Mouse (Mus musculus) embryonic facial prominence, embryonic 11.5 days (tissue): ENCODE measurements around the gene Galnt7. TPM values are rescaled to one million over a fixed set of nuclear protein-coding genes. Genes with fewer than 3 reads are reported as not detected.

Source experiments
- ATAC-seq: fragments of 200-750 bp; cut with Nextera tagmentation; replicated peaks from 2 replicates; pipeline ENCODE4 v1.8.0; 2017; ENCODE audit warnings: low read depth; ENCODE audit not compliant: insufficient number of reproducible peaks, low FRiP score, low TSS enrichment
- DNase-seq: peaks from one replicate; pipeline ENCODE4 v3.0.0-alpha.2; 2015; ENCODE audit warnings: low spot score
- H3K27ac ChIP-seq: fragments of 300-500 bp; sonication (generic); replicated peaks from 2 replicates; pipeline ENCODE4 v1.5.1; 2014; ENCODE audit warnings: mild to moderate bottlenecking, low read depth, low read length, control low read depth
- H3K27me3 ChIP-seq: fragments of 300-500 bp; sonication (generic); 2 replicates; pipeline ENCODE4 v1.6.1; 2014; ENCODE audit warnings: mild to moderate bottlenecking, low read length, moderate library complexity, mixed read lengths; ENCODE audit not compliant: control insufficient read depth, insufficient read depth
- H3K36me3 ChIP-seq: fragments of 300-500 bp; sonication (generic); replicated peaks from 2 replicates; pipeline ENCODE4 v1.6.1; 2014; ENCODE audit warnings: low read depth, mild to moderate bottlenecking, low read length, moderate library complexity, mixed read lengths; ENCODE audit not compliant: control insufficient read depth, insufficient read depth
- H3K4me1 ChIP-seq: fragments of 300-500 bp; sonication (generic); 2 replicates; pipeline ENCODE4 v1.6.1; 2014; ENCODE audit warnings: low read length, mixed read lengths; ENCODE audit not compliant: control insufficient read depth, insufficient read depth
- H3K4me2 ChIP-seq: fragments of 300-500 bp; sonication (generic); 2 replicates; pipeline ENCODE4 v1.6.1; 2014; ENCODE audit warnings: low read depth, mild to moderate bottlenecking, control low read depth, low read length, moderate library complexity
- H3K4me3 ChIP-seq: fragments of 300-500 bp; sonication (generic); 2 replicates; pipeline ENCODE4 v1.5.1; 2014; ENCODE audit warnings: low read depth, low read length, control low read depth
- H3K9ac ChIP-seq: fragments of 300-500 bp; sonication (generic); replicated peaks from 2 replicates; pipeline ENCODE4 v1.6.1; 2014; ENCODE audit warnings: mild to moderate bottlenecking, control low read depth, low read length
- H3K9me3 ChIP-seq: fragments of 300-500 bp; sonication (generic); replicated peaks from 2 replicates; pipeline ENCODE4 v1.6.1; 2016; ENCODE audit warnings: mild to moderate bottlenecking, low read length, inconsistent platforms, mixed read lengths; ENCODE audit not compliant: control insufficient read depth
- WGBS: fragments of 180-500 bp; shearing (Covaris S2); extraction: QIAGEN DNeasy Blood & Tissue Kit; methylation state at CpG from one replicate; pipeline ENCODE4 v1.1.7; 2014; 5-methylcytosine and 5-hydroxymethylcytosine counted together
- polyA plus RNA-seq: library from polyadenylated mRNA; unstranded; fragments of >200 nt; fragmentation: Nextera tagmentation; extraction: Ambion mirVana; gene quantifications from 2 replicates; pipeline ENCODE4 v1.2.1, GENCODE M21; 2014

The Galnt7 gene
- polyA plus RNA-seq, 1 experiment from 2014 or later: 18.2 TPM

DNA sequence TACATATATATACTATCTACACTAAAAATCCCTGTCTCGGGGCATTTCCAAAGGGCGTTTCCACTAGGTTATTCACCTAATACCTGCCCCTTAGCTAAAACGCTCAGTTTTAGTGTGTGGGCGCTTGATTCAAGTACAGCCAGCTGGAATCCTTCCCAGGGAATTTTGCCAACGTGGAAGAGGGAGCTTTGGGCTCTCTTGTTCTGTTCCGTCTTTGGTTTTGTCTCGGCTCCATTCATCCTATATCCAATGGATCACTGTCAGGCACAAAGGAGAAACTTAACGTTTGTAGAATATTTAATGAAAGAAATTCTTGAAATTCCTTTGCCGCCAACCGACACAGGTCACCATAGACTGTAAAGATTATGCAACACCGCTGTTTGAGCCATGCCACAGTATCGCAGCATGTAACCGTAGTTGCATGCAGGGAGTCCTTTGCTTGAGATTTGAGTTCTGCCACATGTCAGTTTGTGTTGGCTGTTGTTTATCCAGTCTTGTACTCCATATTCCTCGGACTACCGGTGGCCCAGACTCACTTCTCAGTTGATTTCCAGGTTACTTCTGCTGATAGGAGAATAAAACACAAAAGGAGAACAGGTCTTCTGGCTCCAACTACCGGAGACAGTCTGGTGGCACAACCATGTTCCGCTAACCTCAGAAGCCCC, 153.9 kb downstream of the Galnt7 start:
- Histone ChIP-seq H3K4me1 (no peaks in the 10 kb centered on the region), H3K9ac (no peak overlapping the region), H3K27ac (no peak overlapping the region), H3K9me3 (no peaks in the 10 kb centered on the region), H3K4me2 (no peak overlapping the region), H3K4me3 (no peak overlapping the region), H3K36me3 (no peaks in the 10 kb centered on the region), H3K27me3 (no peaks in the 10 kb centered on the region)
- WGBS: 72% methylated on average over 17 of the region's 17 CpGs
- ATAC-seq: no peak
- no peak for DNase-seq

DNA sequence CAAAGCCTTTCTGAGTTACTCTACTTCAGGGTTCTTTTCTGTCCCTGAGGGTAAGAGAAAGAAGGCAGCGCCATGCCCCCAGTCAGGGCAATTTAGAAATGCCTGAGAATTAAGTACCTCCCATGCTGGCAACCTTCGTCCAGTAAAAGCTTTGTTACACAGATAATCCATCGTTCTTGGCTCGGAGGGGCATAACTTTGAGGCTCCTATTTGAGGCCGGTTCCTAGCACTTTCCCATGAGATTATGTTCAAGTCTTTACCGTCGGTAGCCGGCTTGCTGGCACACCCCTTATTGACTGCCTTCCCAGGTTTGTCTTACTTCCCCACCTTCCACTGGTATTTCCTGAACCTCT, 154.4 kb downstream of the Galnt7 start:
- 64% methylated on average over 8 of the region's 8 CpGs for WGBS
- H3K4me1 ChIP-seq: no peaks in the 10 kb centered on the region
- H3K27ac ChIP-seq: no peak overlapping the region
- no peak overlapping the region for H3K9ac ChIP-seq
- no peaks in the 10 kb centered on the region for H3K36me3 ChIP-seq
- H3K27me3 ChIP-seq: no peaks in the 10 kb centered on the region
- no peak for ATAC-seq
- no peak overlapping the region for H3K4me2 ChIP-seq
- H3K4me3 ChIP-seq: no peak overlapping the region
- H3K9me3 ChIP-seq: no peaks in the 10 kb centered on the region
- no peak for DNase-seq

- WGBS: 90% methylated on average over 4 of the region's 4 CpGs
- Histone ChIP-seq H3K4me3 (no peak overlapping the region), H3K4me1 (no peaks in the 10 kb centered on the region), H3K9ac (no peak overlapping the region), H3K27ac (no peak overlapping the region), H3K4me2 (no peak overlapping the region), H3K36me3 (no peaks in the 10 kb centered on the region), H3K27me3 (no peaks in the 10 kb centered on the region), H3K9me3 (no peaks in the 10 kb centered on the region)
- DNase-seq (no peak), ATAC-seq (no peak)
Measured at GRCm38 (mm10) chr8:57491873-57492272, 161.0 kb downstream of the Galnt7 start.

- DNase-seq: no peak
- no peak overlapping the region for H3K27ac ChIP-seq
- H3K36me3 ChIP-seq: no peaks in the 10 kb centered on the region
- H3K4me2 ChIP-seq: no peak overlapping the region
- H3K27me3 ChIP-seq: no peaks in the 10 kb centered on the region
- no peak for ATAC-seq
- H3K9me3 ChIP-seq: no peaks in the 10 kb centered on the region
- H3K9ac ChIP-seq: no peak overlapping the region
- H3K4me1 ChIP-seq: no peaks in the 10 kb centered on the region
- H3K4me3 ChIP-seq: no peak overlapping the region
Measured at GRCm38 (mm10) chr8:57489896-57490295, 162.9 kb downstream of the Galnt7 start.

- Histone ChIP-seq H3K9ac (no peak overlapping the region), H3K36me3 (no peaks in the 10 kb centered on the region), H3K4me1 (no peaks in the 10 kb centered on the region), H3K27me3 (no peaks in the 10 kb centered on the region), H3K4me3 (no peak overlapping the region), H3K4me2 (no peak overlapping the region), H3K9me3 (no peaks in the 10 kb centered on the region), H3K27ac (no peak overlapping the region)
- no peak for ATAC-seq
- DNase-seq: no peak
- WGBS: 100% methylated on average over 1 of the region's 1 CpGs
Measured at GRCm38 (mm10) chr8:57489366-57489765, 163.5 kb downstream of the Galnt7 start.

GRCm38 (mm10) chr8:57488312-57488765, 164.5 kb downstream of the Galnt7 start:
- Histone ChIP-seq H3K4me3 (peak overlapping the region; percentile 50), H3K4me2 (peak overlapping the region; percentile 61), H3K27me3 (no peaks in the 10 kb centered on the region), H3K36me3 (no peaks in the 10 kb centered on the region; the same call in 1 of the 2 replicates), H3K4me1 (no peaks in the 10 kb centered on the region), H3K9ac (peak overlapping the region; percentile 51), H3K9me3 (no peaks in the 10 kb centered on the region), H3K27ac (0 out of 2 replicates have a peak overlapping the region, but pooled peaks have one; percentile 22)
- ATAC-seq: peak; percentile 14; the same call in 1 of the 2 replicates
- DNase-seq: peak; percentile 71
- WGBS: under 1% methylated on average over 25 of the region's 25 CpGs

GRCm38 (mm10) chr8:57487441-57488155, 165.2 kb downstream of the Galnt7 start, which contains the start of gene Sap30:
TSS of gene Sap30 (minus strand) at chr8:57487860.
- Histone ChIP-seq H3K36me3 (no peaks in the 10 kb centered on the region; the same call in 1 of the 2 replicates), H3K4me3 (peak within 1 kb of the TSS; percentile 91), H3K27ac (peak within 1 kb of the TSS; percentile 95), H3K4me1 (no peaks in the 10 kb centered on the region), H3K9me3 (no peaks in the 10 kb centered on the region), H3K4me2 (peak within 1 kb of the TSS; percentile 61), H3K27me3 (no peaks in the 10 kb centered on the region), H3K9ac (peak within 1 kb of the TSS; percentile 83)
- ATAC-seq (peak; percentile 97), DNase-seq (peak; percentile 98)
- under 1% methylated on average over 64 of the region's 66 CpGs for WGBS
